9 mouse cellular contexts compared by ENCODE assay signal in the genomic region with DNA sequence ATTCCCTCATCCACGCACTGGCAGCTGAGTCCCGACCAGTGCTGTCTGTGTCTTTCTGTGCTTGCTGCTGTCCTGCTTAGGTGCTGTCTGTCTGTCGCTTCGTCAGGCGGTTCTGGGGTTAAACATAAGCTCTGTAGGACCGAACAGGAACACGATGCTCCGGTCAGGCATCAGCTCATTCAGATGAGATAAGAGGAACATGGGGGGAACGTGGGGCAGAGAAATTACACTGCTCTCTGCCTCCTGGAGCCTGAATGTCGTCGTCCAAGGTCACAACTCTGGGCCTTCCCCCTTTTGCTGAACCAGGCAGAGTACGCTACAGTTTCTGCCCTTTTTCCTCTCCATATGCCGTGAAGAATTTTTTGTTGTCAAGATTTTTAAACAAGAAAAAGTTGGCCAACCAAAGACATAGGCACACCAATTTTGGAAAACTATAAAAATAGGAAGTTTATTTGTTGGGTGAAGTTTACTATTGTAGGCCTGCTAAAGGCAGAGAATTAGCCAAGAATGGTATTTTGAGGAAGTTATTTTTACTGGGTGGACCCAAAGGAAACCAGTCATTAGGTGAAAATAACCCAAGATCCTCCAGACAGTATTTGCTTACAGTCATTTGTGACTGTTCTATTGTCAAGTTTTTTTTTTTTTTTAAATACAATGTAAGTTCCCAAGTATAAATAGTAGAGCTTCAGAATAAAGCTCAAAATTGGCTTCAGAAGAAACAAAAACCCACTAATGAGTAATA.
DNase-seq lines count a peak whose midpoint lies in the region; ATAC-seq and TF ChIP-seq lines count a peak whose summit lies in the region.
"Had no signal": no experiment of that assay in that cellular context is flagged by ENCODE, and none has a peak within 500 bp of the region (broad histone marks: within the 10 kb centered on the region; RNA-seq: fewer than 3 reads in every experiment).

No protein-coding gene starts in this region.

- ATAC-seq in intestine, postnatal 0 days, result no peak

- no peak for TF ChIP-seq CTCF in kidney, adult 2 months (conservative IDR thresholded peaks at IDR 0.05; ENCODE audit: insufficient read depth, insufficient read length, low read depth, low read length)
- TF ChIP-seq CTCF in intestine, postnatal 0 days (IDR thresholded peaks at IDR 0.05; ENCODE audit: low read depth), result no peak

- no peaks in the 10 kb centered on the region for H3K36me3 ChIP-seq in kidney, adult 2 months (ENCODE audit: control insufficient read depth, insufficient read depth, low read length)
- H3K36me3 ChIP-seq in intestine, postnatal 0 days (ENCODE audit: control insufficient read depth, insufficient read depth), result no peaks in the 10 kb centered on the region

- 31% methylated on average over 13 of the region's 13 CpGs for WGBS in kidney, adult 2 months
- 37% methylated on average over 13 of the region's 13 CpGs for WGBS in intestine, postnatal 0 days

- H3K27me3 ChIP-seq in kidney, adult 2 months (replicated peaks; ENCODE audit: control insufficient read depth, insufficient read depth, low read length), result no peaks in the 10 kb centered on the region
- no peaks in the 10 kb centered on the region for H3K27me3 ChIP-seq in intestine, postnatal 0 days (replicated peaks; ENCODE audit: control insufficient read depth, insufficient read depth, low read length)

- no peak overlapping the region for H3K9ac ChIP-seq in intestine, postnatal 0 days (ENCODE audit: low read depth, low read length)

- H3K4me1 ChIP-seq in kidney, adult 2 months (ENCODE audit: control insufficient read depth, insufficient read depth, low read length), result peaks cover 38% of the 10 kb centered on the region
- H3K4me1 ChIP-seq in intestine, postnatal 0 days (replicated peaks; ENCODE audit: control insufficient read depth, insufficient read depth, low read length), result peaks cover 23% of the 10 kb centered on the region

- H3K9me3 ChIP-seq in intestine, postnatal 0 days (ENCODE audit: control insufficient read depth), result no peaks in the 10 kb centered on the region

- H3K4me2 ChIP-seq in intestine, postnatal 0 days (replicated peaks; ENCODE audit: low read depth), result 0 out of 2 replicates have a peak overlapping the region, but pooled peaks have one; percentile 6

- no peak for TF ChIP-seq POLR2A in kidney, adult 2 months (IDR thresholded peaks at IDR 0.05; ENCODE audit: low read depth, low read length)

- no peak for DNase-seq in kidney, adult 2 months
- DNase-seq in kidney, postnatal 10 days, result no peak
- DNase-seq in 416B (ENCODE audit: low read depth), result peak; percentile 87
- peak; percentile 10 to 33 for DNase-seq in adrenal gland, postnatal 36 days
- no peak for DNase-seq in right cerebral cortex, postnatal 36 days (ENCODE audit: low spot score in 2 of 2)
- DNase-seq in yolk sac, embryonic 10.5 days (ENCODE audit: low spot score), result no peak
- DNase-seq in right cerebral cortex, adult 2 months (ENCODE audit: low spot score in 2 of 2), result no peak
- DNase-seq: thymus, postnatal 36 days had no signal

- peak overlapping the region; percentile 61 for H3K27ac ChIP-seq in kidney, adult 2 months (ENCODE audit: insufficient read depth, low read depth, low read length)
- peak overlapping the region; percentile 46; the same call in 1 of the 2 replicates for H3K27ac ChIP-seq in intestine, postnatal 0 days (ENCODE audit: low read depth, low read length)

- H3K4me3 ChIP-seq in kidney, adult 2 months (ENCODE audit: insufficient read depth, low read depth, low read length), result no peak overlapping the region
- H3K4me3 ChIP-seq in intestine, postnatal 0 days (ENCODE audit: low read depth, low read length), result no peak overlapping the region

Comparison
In these comparisons a context has a peak if more than half of its experiments do, and no peak if none do; other contexts are left out.
1. DNase-seq: peak in 416B (single experiment) and adrenal gland, postnatal 36 days (2 of 2); none in kidney, adult 2 months (single experiment), kidney, postnatal 10 days (single experiment), right cerebral cortex, postnatal 36 days (0 of 2), yolk sac, embryonic 10.5 days (single experiment) and right cerebral cortex, adult 2 months (0 of 2).